Mouse (Mus musculus) retina, adult 2 months (tissue): ENCODE data around the gene Asb13.

ENCODE experiments used
- DNase-seq: peaks from one replicate; pipeline ENCODE4 v3.0.0-alpha.2; 2012; ENCODE audit warnings: low read depth, low spot score

Asb13 gene

GRCm38 (mm10) chr13:3633895-3634811, at the start of gene Asb13:
TSS of gene Asb13 (plus strand) at chr13:3634032.
- peak; percentile 68 for DNase-seq

- no peak for DNase-seq
These were observed 43.0 kb upstream of the Asb13 start for GRCm38 (mm10) chr13:3590789-3591188.

- no peak for DNase-seq
These were observed 39.5 kb upstream of the Asb13 start for GRCm38 (mm10) chr13:3594311-3594710.

GRCm38 (mm10) chr13:3596232-3596631, 37.6 kb upstream of the Asb13 start:
- DNase-seq = no peak

- DNase-seq = no peak
These were observed 24.1 kb upstream of the Asb13 start for GRCm38 (mm10) chr13:3609780-3610117.

- no peak for DNase-seq
These were observed 23.6 kb upstream of the Asb13 start for GRCm38 (mm10) chr13:3610118-3610794.

- peak; percentile 98 for DNase-seq
These were observed 22.9 kb upstream of the Asb13 start, which contains the start of gene Fam208b for GRCm38 (mm10) chr13:3610795-3611438. TSS of gene Fam208b (minus strand) at chr13:3611108.

GRCm38 (mm10) chr13:3627139-3627538, 6.7 kb upstream of the Asb13 start:
- no peak for DNase-seq

GRCm38 (mm10) chr13:3628102-3628501, 5.7 kb upstream of the Asb13 start:
- no peak for DNase-seq

GRCm38 (mm10) chr13:3632551-3632950, 1.3 kb upstream of the Asb13 start:
- DNase-seq = no peak

- DNase-seq = no peak
These were observed 701 bp upstream of the Asb13 start for GRCm38 (mm10) chr13:3633131-3633530.

- DNase-seq = no peak
These were observed 1.2 kb downstream of the Asb13 start for GRCm38 (mm10) chr13:3635076-3635475.

- no peak for DNase-seq
These were observed 3.0 kb downstream of the Asb13 start for GRCm38 (mm10) chr13:3636797-3637196.

GRCm38 (mm10) chr13:3642049-3642448, 8.2 kb downstream of the Asb13 start:
- no peak for DNase-seq

GRCm38 (mm10) chr13:3642538-3642937, 8.7 kb downstream of the Asb13 start:
- no peak for DNase-seq

GRCm38 (mm10) chr13:3644871-3645270, 11.0 kb downstream of the Asb13 start:
- no peak for DNase-seq

GRCm38 (mm10) chr13:3645919-3646318, 12.1 kb downstream of the Asb13 start:
- no peak for DNase-seq

- no peak for DNase-seq
These were observed 12.7 kb downstream of the Asb13 start for GRCm38 (mm10) chr13:3646566-3646965.

GRCm38 (mm10) chr13:3650569-3650968, 16.7 kb downstream of the Asb13 start:
- DNase-seq = no peak

- DNase-seq = no peak
These were observed 20.6 kb downstream of the Asb13 start for GRCm38 (mm10) chr13:3654432-3654831.

- DNase-seq = no peak
These were observed 25.6 kb downstream of the Asb13 start for GRCm38 (mm10) chr13:3659163-3660160.
